Mouse (Mus musculus): ENCODE data around the gene Casp9.

DNA sequence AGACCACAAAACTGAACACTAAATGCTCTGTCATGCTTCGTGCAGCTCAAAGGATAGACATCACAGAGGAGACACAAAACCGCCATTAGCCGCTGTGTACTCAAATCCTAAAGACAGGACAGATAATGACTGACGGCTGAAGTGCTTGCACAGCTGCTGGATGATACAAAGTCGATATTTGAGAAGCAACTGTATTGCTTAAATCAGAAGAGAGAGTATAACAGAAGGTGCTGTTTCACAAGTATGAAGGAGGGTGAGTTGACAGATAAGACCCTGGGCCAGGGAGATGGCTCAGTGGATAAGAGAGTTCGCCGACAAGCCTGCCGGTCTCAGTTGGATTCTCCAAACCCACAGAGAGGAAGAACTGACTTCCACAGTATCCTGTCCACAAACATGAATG is 21.6 kb upstream of the Casp9 start:
- TF ChIP-seq MYOG (IDR thresholded peaks at IDR 0.05; ENCODE audit: control insufficient read depth in 1 of 3, insufficient read depth in 1 of 3, insufficient read length in 2 of 3, low read depth in 2 of 3), result no peak
- no peak for TF ChIP-seq POLR2A (IDR thresholded peaks at IDR 0.05; ENCODE audit: insufficient read length, low read depth)
- no peak for TF ChIP-seq CEBPB (IDR thresholded peaks at IDR 0.05; ENCODE audit: insufficient read depth, poor library complexity, severe bottlenecking)
